Mouse (Mus musculus): ENCODE measurements around the gene Mzf1. TPM values are rescaled to one million over a fixed set of nuclear protein-coding genes. Genes with fewer than 3 reads are reported as not detected.

Gene Mzf1
- polyA plus RNA-seq, 1 experiment: 11.9 TPM

GRCm38 (mm10) chr7:12998851-12999250, 55.7 kb downstream of the Mzf1 start, which contains the start of gene Trim28:
Trim28 (plus strand) TSS chr7:12999114.
- DNase-seq (ENCODE audit: low read depth): no peak
- TF ChIP-seq POLR2A (IDR thresholded peaks at IDR 0.05; ENCODE audit: borderline replicate concordance, extremely low read depth, insufficient read depth, insufficient read length, poor library complexity, severe bottlenecking) (no peak), CTCF (IDR thresholded peaks at IDR 0.05; ENCODE audit: borderline replicate concordance, extremely low read depth, insufficient read depth, insufficient read length) (no peak)

GRCm38 (mm10) chr7:12998053-12998452, 56.5 kb downstream of the Mzf1 start, which contains the start of gene Slc27a5:
Slc27a5 (minus strand) TSS chr7:12998192.
- no peak for DNase-seq (ENCODE audit: low read depth)
- TF ChIP-seq CTCF (IDR thresholded peaks at IDR 0.05; ENCODE audit: borderline replicate concordance, extremely low read depth, insufficient read depth, insufficient read length): no peak
- no peak for TF ChIP-seq POLR2A (IDR thresholded peaks at IDR 0.05; ENCODE audit: borderline replicate concordance, extremely low read depth, insufficient read depth, insufficient read length, poor library complexity, severe bottlenecking)

GRCm38 (mm10) chr7:12997230-12997629, 57.3 kb downstream of the Mzf1 start:
- no peak for DNase-seq (ENCODE audit: low read depth)
- TF ChIP-seq CTCF (IDR thresholded peaks at IDR 0.05; ENCODE audit: borderline replicate concordance, extremely low read depth, insufficient read depth, insufficient read length): no peak
- no peak for TF ChIP-seq POLR2A (IDR thresholded peaks at IDR 0.05; ENCODE audit: borderline replicate concordance, extremely low read depth, insufficient read depth, insufficient read length, poor library complexity, severe bottlenecking)

GRCm38 (mm10) chr7:12995862-12996261, 58.7 kb downstream of the Mzf1 start:
- DNase-seq (ENCODE audit: low read depth): no peak
- TF ChIP-seq CTCF (IDR thresholded peaks at IDR 0.05; ENCODE audit: borderline replicate concordance, extremely low read depth, insufficient read depth, insufficient read length) (no peak), POLR2A (IDR thresholded peaks at IDR 0.05; ENCODE audit: borderline replicate concordance, extremely low read depth, insufficient read depth, insufficient read length, poor library complexity, severe bottlenecking) (no peak)

GRCm38 (mm10) chr7:12993148-12993547, 61.4 kb downstream of the Mzf1 start:
- DNase-seq (ENCODE audit: low read depth): no peak
- TF ChIP-seq POLR2A (IDR thresholded peaks at IDR 0.05; ENCODE audit: borderline replicate concordance, extremely low read depth, insufficient read depth, insufficient read length, poor library complexity, severe bottlenecking) (no peak), CTCF (IDR thresholded peaks at IDR 0.05; ENCODE audit: borderline replicate concordance, extremely low read depth, insufficient read depth, insufficient read length) (no peak)

Other genes starting within 250 kb of the Mzf1 start
- gene Zfp329, start 235.9 kb downstream of the Mzf1 start, polyA plus RNA-seq (2012; rRNA removed): 19.1 and 22.6 TPM in 2 replicates
- 11.4 and 13.4 TPM in 2 replicates for gene Zfp110, start 220.0 kb downstream of the Mzf1 start, polyA plus RNA-seq (2012; rRNA removed)
- gene Zfp128, start 173.6 kb downstream of the Mzf1 start, polyA plus RNA-seq (2012; rRNA removed): 9.4 and 10.5 TPM in 2 replicates
- gene Zscan22, start 156.9 kb downstream of the Mzf1 start, polyA plus RNA-seq (2012; rRNA removed): 14.2 and 17.8 TPM in 2 replicates
- gene Rps5, start 132.5 kb downstream of the Mzf1 start, polyA plus RNA-seq (2012; rRNA removed): 2,137 and 2,684 TPM in 2 replicates
- 2.6 and 3.3 TPM in 2 replicates for gene Rnf225, start 127.3 kb downstream of the Mzf1 start, polyA plus RNA-seq (2012; rRNA removed)
- 14.1 and 16.1 TPM in 2 replicates for gene Zfp324, start 88.9 kb downstream of the Mzf1 start, polyA plus RNA-seq (2012; rRNA removed)
- gene Zfp446, start 76.9 kb downstream of the Mzf1 start, polyA plus RNA-seq (2012; rRNA removed): 14.2 and 16.5 TPM in 2 replicates
- 0.75 and 1.9 TPM in 2 replicates for gene Slc27a5, start 56.6 kb downstream of the Mzf1 start, polyA plus RNA-seq (2012; rRNA removed)
- gene Trim28, start 55.6 kb downstream of the Mzf1 start, polyA plus RNA-seq (2012; rRNA removed): 585 and 651 TPM in 2 replicates
- gene Zbtb45, start 44.7 kb downstream of the Mzf1 start, polyA plus RNA-seq (2012; rRNA removed): 54.8 and 54.9 TPM in 2 replicates
- gene Chmp2a, start 20.0 kb downstream of the Mzf1 start, polyA plus RNA-seq (2012; rRNA removed): 166 and 170 TPM in 2 replicates
- 373 and 391 TPM in 2 replicates for gene Ube2m, start 16.5 kb downstream of the Mzf1 start, polyA plus RNA-seq (2012; rRNA removed)
- gene Vmn1r85, start 40.4 kb upstream of the Mzf1 start, polyA plus RNA-seq (2012; rRNA removed): 0.03 and 0.07 TPM in 2 replicates
- gene Vmn1r86, start 65.2 kb upstream of the Mzf1 start, polyA plus RNA-seq (2012; rRNA removed): 0.03 TPM in 1 of 2 replicates, not detected in the other
- gene Vmn1r87, start 85.4 kb upstream of the Mzf1 start, polyA plus RNA-seq (2012; rRNA removed): not detected in 2 replicates
- gene Vmn1r88, start 104.8 kb upstream of the Mzf1 start, polyA plus RNA-seq (2012; rRNA removed): not detected in 2 replicates
- gene Vmn1r89, start 158.3 kb upstream of the Mzf1 start, polyA plus RNA-seq (2012; rRNA removed): not detected in 2 replicates
- gene Lig1, start 222.5 kb upstream of the Mzf1 start, polyA plus RNA-seq (2012; rRNA removed): 41.8 and 45.8 TPM in 2 replicates
- gene Zswim9, start 224.0 kb upstream of the Mzf1 start, polyA plus RNA-seq (2012; rRNA removed): 8.5 and 14.9 TPM in 2 replicates

All from brain, embryonic 14.5 days (tissue).